Mouse (Mus musculus): ENCODE measurements at regions not wholly inside any gene's neighbourhood (a gene's known extent, or its start where the extent isn't known, plus 50 kb on each side); places are given as distances from the start of the nearest gene placed in this dataset.

- H3K36me3 ChIP-seq (ENCODE audit: control insufficient read depth, insufficient read depth), result no peaks in the 10 kb centered on the region
- no peak overlapping the region for H3K4me3 ChIP-seq (ENCODE audit: insufficient read depth, poor library complexity, severe bottlenecking)
- no peaks in the 10 kb centered on the region for H3K79me2 ChIP-seq (ENCODE audit: control insufficient read depth, insufficient read depth)
- no peak overlapping the region for H3ac ChIP-seq (ENCODE audit: control insufficient read depth, insufficient read length, low read depth)
- H3K27me3 ChIP-seq (ENCODE audit: control insufficient read depth, insufficient read depth, insufficient read length), result no peaks in the 10 kb centered on the region
- no peaks in the 10 kb centered on the region for H3K79me3 ChIP-seq (ENCODE audit: low read depth)
- TF ChIP-seq CTCF (IDR thresholded peaks at IDR 0.05; ENCODE audit: control insufficient read depth, insufficient read depth, insufficient read length) (no peak), FOSL1 (IDR thresholded peaks at IDR 0.05; ENCODE audit: insufficient read depth, low read length, poor library complexity, severe bottlenecking) (no peak)
Observed at GRCm38 (mm10) chr7:37140191-37140590, 442.3 kb downstream of the Tshz3 start.

- Histone ChIP-seq H3K36me3 (ENCODE audit: control insufficient read depth, insufficient read depth) (no peaks in the 10 kb centered on the region), H3ac (ENCODE audit: control insufficient read depth, insufficient read length, low read depth) (no peak overlapping the region)
Observed at GRCm38 (mm10) chr7:37142780-37143179, 444.9 kb downstream of the Tshz3 start.

GRCm38 (mm10) chr7:37144303-37144702 is 446.4 kb downstream of the Tshz3 start:
- H3K4me3 ChIP-seq (ENCODE audit: insufficient read depth, poor library complexity, severe bottlenecking), result no peak overlapping the region
- H3K27me3 ChIP-seq (ENCODE audit: control insufficient read depth, insufficient read depth, insufficient read length), result no peaks in the 10 kb centered on the region
- H3ac ChIP-seq (ENCODE audit: control insufficient read depth, insufficient read length, low read depth), result no peak overlapping the region
- no peak for TF ChIP-seq FOSL1 (IDR thresholded peaks at IDR 0.05; ENCODE audit: insufficient read depth, low read length, poor library complexity, severe bottlenecking)
- no peak for TF ChIP-seq MYOD1 (IDR thresholded peaks at IDR 0.05; ENCODE audit: control insufficient read depth, insufficient read length, low read depth)
- no peak for TF ChIP-seq CTCF (IDR thresholded peaks at IDR 0.05; ENCODE audit: control insufficient read depth, insufficient read depth, insufficient read length)
- TF ChIP-seq CEBPB (IDR thresholded peaks at IDR 0.05; ENCODE audit: low read depth), result no peak
- TF ChIP-seq MYOG (IDR thresholded peaks at IDR 0.05; ENCODE audit: control insufficient read depth, extremely low read depth, insufficient read length), result no peak
- TF ChIP-seq USF1 (IDR thresholded peaks at IDR 0.05; ENCODE audit: low read depth), result no peak
- TF ChIP-seq MAX (IDR thresholded peaks at IDR 0.05), result no peak
- no peaks in the 10 kb centered on the region for H3K79me2 ChIP-seq (ENCODE audit: control insufficient read depth, insufficient read depth)
- no peaks in the 10 kb centered on the region for H3K79me3 ChIP-seq (ENCODE audit: low read depth)
- H3K36me3 ChIP-seq (ENCODE audit: control insufficient read depth, insufficient read depth), result no peaks in the 10 kb centered on the region

More at GRCm38 (mm10) chr7:37142780-37143179, 444.9 kb downstream of the Tshz3 start:
- TF ChIP-seq MYOG (IDR thresholded peaks at IDR 0.05; ENCODE audit: control insufficient read depth, extremely low read depth, insufficient read length), result no peak
- no peak for TF ChIP-seq CTCF (IDR thresholded peaks at IDR 0.05; ENCODE audit: control insufficient read depth, insufficient read depth, insufficient read length)
- no peak for TF ChIP-seq MAX (IDR thresholded peaks at IDR 0.05)
- no peak for TF ChIP-seq MYOD1 (IDR thresholded peaks at IDR 0.05; ENCODE audit: control insufficient read depth, insufficient read length, low read depth)
- TF ChIP-seq CEBPB (IDR thresholded peaks at IDR 0.05; ENCODE audit: low read depth), result no peak
- TF ChIP-seq USF1 (IDR thresholded peaks at IDR 0.05; ENCODE audit: low read depth), result no peak
- no peak for TF ChIP-seq FOSL1 (IDR thresholded peaks at IDR 0.05; ENCODE audit: insufficient read depth, low read length, poor library complexity, severe bottlenecking)
- H3K79me2 ChIP-seq (ENCODE audit: control insufficient read depth, insufficient read depth), result no peaks in the 10 kb centered on the region
- no peak overlapping the region for H3K4me3 ChIP-seq (ENCODE audit: insufficient read depth, poor library complexity, severe bottlenecking)
- no peaks in the 10 kb centered on the region for H3K27me3 ChIP-seq (ENCODE audit: control insufficient read depth, insufficient read depth, insufficient read length)
- H3K79me3 ChIP-seq (ENCODE audit: low read depth), result no peaks in the 10 kb centered on the region

- Histone ChIP-seq H3ac (ENCODE audit: control insufficient read depth, insufficient read length, low read depth) (no peak overlapping the region), H3K27me3 (ENCODE audit: control insufficient read depth, insufficient read depth, insufficient read length) (no peaks in the 10 kb centered on the region), H3K36me3 (ENCODE audit: control insufficient read depth, insufficient read depth) (no peaks in the 10 kb centered on the region), H3K79me3 (ENCODE audit: low read depth) (no peaks in the 10 kb centered on the region), H3K79me2 (ENCODE audit: control insufficient read depth, insufficient read depth) (no peaks in the 10 kb centered on the region), H3K4me3 (ENCODE audit: insufficient read depth, poor library complexity, severe bottlenecking) (no peak overlapping the region)
- no peak for TF ChIP-seq MAX (IDR thresholded peaks at IDR 0.05)
- no peak for TF ChIP-seq MYOG (IDR thresholded peaks at IDR 0.05; ENCODE audit: control insufficient read depth, extremely low read depth, insufficient read length)
- no peak for TF ChIP-seq MYOD1 (IDR thresholded peaks at IDR 0.05; ENCODE audit: control insufficient read depth, insufficient read length, low read depth)
Observed at GRCm38 (mm10) chr7:37149711-37150110, 451.8 kb downstream of the Tshz3 start.

GRCm38 (mm10) chr7:37159801-37160200 is 461.9 kb downstream of the Tshz3 start:
- no peak overlapping the region for H3K4me3 ChIP-seq (ENCODE audit: insufficient read depth, poor library complexity, severe bottlenecking)
- H3ac ChIP-seq (ENCODE audit: control insufficient read depth, insufficient read length, low read depth), result no peak overlapping the region
- H3K79me2 ChIP-seq (ENCODE audit: control insufficient read depth, insufficient read depth), result no peaks in the 10 kb centered on the region
- TF ChIP-seq MYOG (IDR thresholded peaks at IDR 0.05; ENCODE audit: control insufficient read depth, extremely low read depth, insufficient read length), result no peak
- no peak for TF ChIP-seq MYOD1 (IDR thresholded peaks at IDR 0.05; ENCODE audit: control insufficient read depth, insufficient read length, low read depth)
- TF ChIP-seq CTCF (IDR thresholded peaks at IDR 0.05; ENCODE audit: control insufficient read depth, insufficient read depth, insufficient read length), result no peak
- no peak for TF ChIP-seq FOSL1 (IDR thresholded peaks at IDR 0.05; ENCODE audit: insufficient read depth, low read length, poor library complexity, severe bottlenecking)
- TF ChIP-seq MAX (IDR thresholded peaks at IDR 0.05), result no peak
- no peak for TF ChIP-seq USF1 (IDR thresholded peaks at IDR 0.05; ENCODE audit: low read depth)
- TF ChIP-seq CEBPB (IDR thresholded peaks at IDR 0.05; ENCODE audit: low read depth), result no peak
- H3K36me3 ChIP-seq (ENCODE audit: control insufficient read depth, insufficient read depth), result no peaks in the 10 kb centered on the region
- H3K27me3 ChIP-seq (ENCODE audit: control insufficient read depth, insufficient read depth, insufficient read length), result no peaks in the 10 kb centered on the region
- no peaks in the 10 kb centered on the region for H3K79me3 ChIP-seq (ENCODE audit: low read depth)

- H3K27me3 ChIP-seq (ENCODE audit: control insufficient read depth, insufficient read depth, insufficient read length), result no peaks in the 10 kb centered on the region
- H3K79me2 ChIP-seq (ENCODE audit: control insufficient read depth, insufficient read depth), result no peaks in the 10 kb centered on the region
- H3ac ChIP-seq (ENCODE audit: control insufficient read depth, insufficient read length, low read depth), result no peak overlapping the region
- H3K4me3 ChIP-seq (ENCODE audit: insufficient read depth, poor library complexity, severe bottlenecking), result no peak overlapping the region
- no peaks in the 10 kb centered on the region for H3K79me3 ChIP-seq (ENCODE audit: low read depth)
- TF ChIP-seq CEBPB (IDR thresholded peaks at IDR 0.05; ENCODE audit: low read depth), result no peak
- no peak for TF ChIP-seq USF1 (IDR thresholded peaks at IDR 0.05; ENCODE audit: low read depth)
- TF ChIP-seq MAX (IDR thresholded peaks at IDR 0.05), result no peak
- TF ChIP-seq CTCF (IDR thresholded peaks at IDR 0.05; ENCODE audit: control insufficient read depth, insufficient read depth, insufficient read length), result no peak
- H3K36me3 ChIP-seq (ENCODE audit: control insufficient read depth, insufficient read depth), result no peaks in the 10 kb centered on the region
Observed at GRCm38 (mm10) chr7:37168883-37169282, 471.0 kb downstream of the Tshz3 start.
